Mouse (Mus musculus): ENCODE measurements around the gene Zbtb20.

The Zbtb20 gene

GRCm38 (mm10) chr16:43191060-43191850 is 315.6 kb downstream of the Zbtb20 start:
- no peak for DNase-seq (ENCODE audit: low spot score)

GRCm38 (mm10) chr16:43193631-43194239 is 318.1 kb downstream of the Zbtb20 start:
- DNase-seq (ENCODE audit: low spot score): no peak

- DNase-seq (ENCODE audit: low spot score): no peak
Measured at GRCm38 (mm10) chr16:43217336-43218006, 341.8 kb downstream of the Zbtb20 start.

- no peak for DNase-seq (ENCODE audit: low spot score)
Measured at GRCm38 (mm10) chr16:43219367-43219766, 343.7 kb downstream of the Zbtb20 start.

GRCm38 (mm10) chr16:43221313-43221712 is 345.6 kb downstream of the Zbtb20 start:
- no peak for DNase-seq (ENCODE audit: low spot score)

- DNase-seq (ENCODE audit: low spot score): no peak
Measured at GRCm38 (mm10) chr16:43230253-43230652, 354.6 kb downstream of the Zbtb20 start.

- no peak for DNase-seq (ENCODE audit: low spot score)
Measured at GRCm38 (mm10) chr16:43234249-43234648, 358.6 kb downstream of the Zbtb20 start.

GRCm38 (mm10) chr16:43235317-43235716 is 359.6 kb downstream of the Zbtb20 start:
- no peak for DNase-seq (ENCODE audit: low spot score)

GRCm38 (mm10) chr16:43235721-43236159 is 360.1 kb downstream of the Zbtb20 start:
- no peak for DNase-seq (ENCODE audit: low spot score)

GRCm38 (mm10) chr16:43237551-43237950 is 361.9 kb downstream of the Zbtb20 start:
- no peak for DNase-seq (ENCODE audit: low spot score)

- no peak for DNase-seq (ENCODE audit: low spot score)
Measured at GRCm38 (mm10) chr16:43247026-43247425, 371.3 kb downstream of the Zbtb20 start.

- DNase-seq (ENCODE audit: low spot score): no peak
Measured at GRCm38 (mm10) chr16:43253077-43253476, 377.4 kb downstream of the Zbtb20 start.

- DNase-seq (ENCODE audit: low spot score): no peak
Measured at GRCm38 (mm10) chr16:43253746-43254145, 378.1 kb downstream of the Zbtb20 start.

- DNase-seq (ENCODE audit: low spot score): no peak
Measured at GRCm38 (mm10) chr16:43256191-43256899, 380.7 kb downstream of the Zbtb20 start.

- no peak for DNase-seq (ENCODE audit: low spot score)
Measured at GRCm38 (mm10) chr16:43256900-43257281, 381.2 kb downstream of the Zbtb20 start.

GRCm38 (mm10) chr16:43259466-43259865 is 383.8 kb downstream of the Zbtb20 start:
- no peak for DNase-seq (ENCODE audit: low spot score)

GRCm38 (mm10) chr16:43260862-43261261 is 385.2 kb downstream of the Zbtb20 start:
- DNase-seq (ENCODE audit: low spot score): no peak

- DNase-seq (ENCODE audit: low spot score): no peak
Measured at GRCm38 (mm10) chr16:43274057-43274595, 398.4 kb downstream of the Zbtb20 start.

GRCm38 (mm10) chr16:43276764-43277163 is 401.1 kb downstream of the Zbtb20 start:
- no peak for DNase-seq (ENCODE audit: low spot score)

- DNase-seq (ENCODE audit: low spot score): peak; percentile 14
Measured at GRCm38 (mm10) chr16:43286319-43286718, 410.6 kb downstream of the Zbtb20 start.

GRCm38 (mm10) chr16:43286783-43287383 is 411.2 kb downstream of the Zbtb20 start:
- no peak for DNase-seq (ENCODE audit: low spot score)

GRCm38 (mm10) chr16:43291423-43291822 is 415.7 kb downstream of the Zbtb20 start:
- no peak for DNase-seq (ENCODE audit: low spot score)
